Mouse (Mus musculus): ENCODE data around the gene Lef1. TPM values are rescaled to one million over a fixed set of nuclear protein-coding genes. Genes with fewer than 3 reads are reported as not detected.

Lef1 gene
- total RNA-seq, 2 experiments from 2014 or later, result 6.3 to 8.4 TPM

DNA sequence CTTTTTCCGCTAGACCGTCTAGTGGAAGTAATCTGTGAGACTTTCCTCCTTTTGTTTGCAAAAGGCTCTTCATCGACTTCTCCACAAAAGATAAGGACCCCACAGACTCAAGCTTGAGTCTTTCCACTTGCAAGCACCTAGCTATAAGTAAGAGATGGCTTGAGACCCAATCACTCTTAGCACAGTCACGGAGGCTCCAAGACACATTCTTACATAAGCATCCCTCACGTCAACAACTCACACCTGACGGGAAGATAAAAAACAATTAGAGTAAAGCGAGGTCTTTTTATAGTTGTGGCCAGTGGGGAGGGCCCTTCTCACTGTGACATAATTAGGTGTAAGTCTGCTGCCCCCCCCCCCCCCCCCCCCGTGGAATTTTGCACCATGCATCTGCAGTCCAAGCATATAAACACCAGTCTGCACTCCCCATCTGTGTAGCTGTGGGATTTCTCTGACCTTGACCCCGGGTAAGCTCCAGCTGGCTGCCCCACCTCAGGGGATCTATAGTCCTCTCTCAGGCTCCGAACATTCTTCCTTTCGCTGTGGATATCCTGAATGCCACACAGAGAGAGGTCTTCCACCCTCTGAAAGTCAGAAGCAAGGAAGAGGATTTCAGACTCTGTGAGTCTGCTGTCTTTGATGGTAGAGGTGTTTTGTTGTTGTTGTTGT lies 61.2 kb downstream of the Lef1 start:
- intact Hi-C loops (cut with DNase I), result no loop called here
- no peak for DNase-seq (ENCODE audit: low spot score in 2 of 2)

- no peak for DNase-seq (ENCODE audit: low spot score in 2 of 2)
- intact Hi-C loops (cut with DNase I), result no loop called here
Observed at GRCm38 (mm10) chr3:131172293-131172692, 62.0 kb downstream of the Lef1 start.

DNA sequence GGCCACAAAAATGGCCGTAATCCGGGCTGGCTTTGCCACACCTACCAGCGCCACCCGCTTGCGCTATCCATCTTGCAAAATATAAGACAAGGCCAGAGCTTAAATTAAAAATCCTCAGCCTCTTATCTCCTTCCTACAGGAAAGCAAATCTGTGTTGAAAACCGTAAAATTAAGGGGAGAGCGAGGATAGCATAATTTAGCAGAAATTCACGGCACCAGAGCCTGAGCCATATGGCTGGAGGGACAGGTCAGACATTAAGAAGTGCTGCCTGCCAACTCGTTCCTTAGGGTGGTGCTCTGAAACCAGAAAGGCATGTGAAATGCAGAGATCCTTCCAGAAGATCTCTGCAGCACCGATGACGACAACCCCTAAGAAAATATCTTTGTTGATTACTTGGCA lies 70.7 kb downstream of the Lef1 start:
- intact Hi-C loops (cut with DNase I), result no loop called here
- DNase-seq (ENCODE audit: low spot score in 2 of 2), result no peak

DNA sequence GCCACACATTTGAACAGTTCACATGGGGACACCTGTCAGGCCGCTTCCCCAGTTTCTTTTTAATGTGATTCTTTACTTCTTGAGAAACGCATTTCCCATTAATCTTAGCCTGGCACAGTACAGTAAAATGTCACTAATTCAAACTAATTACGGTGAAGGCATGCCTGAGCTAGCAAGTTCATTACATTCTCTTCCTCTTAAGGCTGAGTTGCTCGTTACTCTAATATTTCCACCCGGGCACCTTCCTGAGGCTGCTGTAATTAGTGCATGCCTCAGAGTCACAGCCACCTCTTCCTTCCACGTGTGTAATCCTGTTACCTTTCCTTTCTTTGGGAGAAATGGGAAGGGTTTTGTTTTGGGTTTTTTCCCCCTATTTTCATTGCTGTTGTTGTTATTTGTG lies 71.9 kb downstream of the Lef1 start:
- no peak for DNase-seq (ENCODE audit: low spot score in 2 of 2)
- intact Hi-C loops (cut with DNase I), result no loop called here

DNA sequence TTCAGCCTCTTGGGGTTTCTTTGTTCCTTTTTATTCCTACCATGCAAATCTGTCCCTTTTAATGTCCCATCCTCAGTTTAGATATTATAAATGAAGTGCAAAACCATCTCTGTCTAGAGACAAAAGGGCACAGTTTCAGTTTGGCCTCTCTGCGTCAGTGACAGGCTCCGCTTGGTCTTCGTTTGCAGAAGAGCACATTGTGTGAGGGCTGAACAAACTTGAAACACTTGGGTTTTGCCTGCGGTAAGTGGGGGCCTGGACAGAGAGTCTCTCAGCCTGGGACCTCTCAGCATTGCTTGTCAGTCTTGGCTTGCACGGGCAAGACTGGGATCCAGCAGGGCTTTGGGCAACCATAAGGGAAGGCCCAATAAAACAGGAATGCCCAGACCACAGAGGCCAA lies 75.9 kb downstream of the Lef1 start:
- intact Hi-C loops (cut with DNase I), result no loop called here

GRCm38 (mm10) chr3:131190239-131190638 lies 80.0 kb downstream of the Lef1 start:
- DNase-seq (ENCODE audit: low spot score in 2 of 2), result no peak
- intact Hi-C loops (cut with DNase I), result no loop called here

More for the DNA sequence above, 75.9 kb downstream of the Lef1 start:
- DNase-seq (ENCODE audit: low spot score in 2 of 2), result no peak

- intact Hi-C loops (cut with DNase I), result no loop called here
Observed at GRCm38 (mm10) chr3:131190671-131191367, 80.5 kb downstream of the Lef1 start.

DNA sequence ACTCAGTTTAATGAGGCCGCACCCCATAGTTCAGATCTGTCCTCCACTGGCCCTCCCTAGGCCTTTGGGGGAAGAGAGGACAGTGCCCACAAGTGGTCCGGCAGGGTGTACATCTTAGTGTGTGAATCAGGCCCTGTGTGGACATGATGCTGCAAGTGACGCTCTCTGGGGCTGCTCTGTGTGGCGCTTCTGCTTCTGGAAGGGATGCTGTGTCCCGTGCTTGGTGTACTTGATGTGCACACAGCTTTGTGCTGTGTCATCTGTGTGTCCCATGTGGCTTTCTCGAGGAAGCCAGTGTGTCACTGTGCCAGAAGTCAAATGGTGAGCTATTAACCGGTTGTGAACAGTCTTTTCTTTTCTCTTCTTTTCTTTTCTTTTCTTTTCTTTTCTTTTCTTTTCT lies 81.2 kb downstream of the Lef1 start:
- intact Hi-C loops (cut with DNase I), result no loop called here
- no peak for DNase-seq (ENCODE audit: low spot score in 2 of 2)

More at GRCm38 (mm10) chr3:131190671-131191367, 80.5 kb downstream of the Lef1 start:
- DNase-seq (ENCODE audit: low spot score in 2 of 2), result no peak

GRCm38 (mm10) chr3:131196050-131196449 lies 85.8 kb downstream of the Lef1 start:
- no peak for DNase-seq (ENCODE audit: low spot score in 2 of 2)
- intact Hi-C loops (cut with DNase I), result no loop called here

DNA sequence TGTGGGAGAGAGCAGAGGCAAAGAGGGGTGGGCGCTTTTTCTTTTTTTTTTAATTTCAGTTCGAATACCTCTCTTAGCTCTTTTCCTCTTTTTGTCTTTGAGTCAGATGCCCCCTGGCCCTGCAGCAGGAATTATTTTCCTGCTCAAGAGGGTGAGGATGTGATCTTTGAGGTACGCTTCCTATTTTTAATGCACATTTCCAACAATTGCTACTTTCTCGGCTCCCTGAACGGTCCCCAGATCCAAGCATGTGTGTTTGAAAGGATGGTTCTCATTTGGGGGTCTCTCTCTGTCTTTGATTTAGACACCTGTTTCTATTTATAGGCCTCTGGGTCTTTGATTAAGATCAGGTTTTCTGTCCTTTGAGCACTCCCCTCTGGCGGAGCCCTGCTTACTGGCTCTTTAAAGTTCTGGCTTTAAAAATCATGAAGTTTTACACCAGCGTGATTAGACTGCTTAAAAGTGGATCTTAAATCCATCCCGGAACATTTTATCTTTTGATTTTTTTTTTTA lies 86.3 kb downstream of the Lef1 start:
- no peak for DNase-seq (ENCODE audit: low spot score in 2 of 2)
- intact Hi-C loops (cut with DNase I), result no loop called here

- peak; percentile 19 to 47 for DNase-seq (ENCODE audit: low spot score in 2 of 2)
- intact Hi-C loops (cut with DNase I), result no loop called here
Observed at GRCm38 (mm10) chr3:131198991-131199390, 88.7 kb downstream of the Lef1 start.

- no peak for DNase-seq (ENCODE audit: low spot score in 2 of 2)
- intact Hi-C loops (cut with DNase I), result no loop called here
Observed at GRCm38 (mm10) chr3:131199590-131200288, 89.5 kb downstream of the Lef1 start.

- intact Hi-C loops (cut with DNase I), result no loop called here
- DNase-seq (ENCODE audit: low spot score in 2 of 2), result no peak
Observed at GRCm38 (mm10) chr3:131202311-131202710, 92.0 kb downstream of the Lef1 start.

- intact Hi-C loops (cut with DNase I), result no loop called here
- no peak for DNase-seq (ENCODE audit: low spot score in 2 of 2)
Observed at GRCm38 (mm10) chr3:131207846-131208245, 97.6 kb downstream of the Lef1 start.

DNA sequence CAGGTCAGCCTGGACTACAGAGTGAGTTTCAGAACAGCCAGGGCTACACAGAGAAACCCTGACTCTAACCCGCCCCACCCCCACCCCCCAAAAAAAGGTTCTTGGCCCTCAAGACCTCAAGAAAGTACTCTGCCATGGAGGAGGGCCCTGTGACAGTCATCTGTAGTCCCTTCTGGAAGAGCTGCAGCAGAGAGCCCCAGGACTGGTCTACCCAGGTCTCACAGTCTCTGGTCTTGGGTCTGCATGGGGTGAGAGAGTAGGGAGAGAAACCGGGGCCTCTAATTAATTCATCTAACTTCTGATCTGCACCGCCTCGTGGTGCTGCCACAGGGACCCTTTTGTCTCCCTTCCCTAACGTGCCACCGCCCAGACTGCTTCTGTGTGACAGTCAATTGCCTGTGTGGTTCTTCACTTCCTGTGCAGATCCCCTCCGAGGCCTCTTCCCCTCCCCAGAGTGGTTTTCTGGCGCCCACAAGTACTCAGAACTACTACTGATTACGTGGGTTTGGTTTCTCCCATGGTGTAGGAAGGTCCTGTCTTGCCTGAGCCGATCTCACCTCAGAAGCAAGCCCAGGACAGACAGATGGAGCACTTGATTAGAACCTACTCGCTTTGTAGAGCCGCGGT lies 98.1 kb downstream of the Lef1 start:
- DNase-seq (ENCODE audit: low spot score in 2 of 2), result no peak
- intact Hi-C loops (cut with DNase I), result no loop called here

DNA sequence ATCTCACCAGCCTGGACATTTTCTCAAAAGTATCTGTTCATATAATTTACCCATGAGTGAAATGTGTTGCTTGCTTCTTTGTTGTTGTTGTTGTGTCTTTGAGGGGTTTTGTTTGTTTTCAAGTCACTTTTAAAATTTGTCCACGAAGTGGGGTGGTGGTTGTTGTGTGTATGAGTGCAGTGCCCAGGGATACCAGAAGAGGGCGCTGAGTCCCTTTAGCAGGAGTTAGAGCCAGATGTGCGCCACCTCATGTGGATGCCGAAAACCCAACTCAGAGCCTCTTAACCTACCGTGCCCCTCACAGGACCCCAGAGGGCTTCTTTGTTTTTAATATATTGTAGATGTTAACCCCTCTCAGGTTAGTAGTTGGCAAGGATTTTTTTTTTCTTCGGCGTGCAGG lies 101.9 kb downstream of the Lef1 start:
- intact Hi-C loops (cut with DNase I), result no loop called here
- no peak for DNase-seq (ENCODE audit: low spot score in 2 of 2)

GRCm38 (mm10) chr3:131214060-131214658 lies 103.9 kb downstream of the Lef1 start:
- intact Hi-C loops (cut with DNase I), result no loop called here
- no peak for DNase-seq (ENCODE audit: low spot score in 2 of 2)

GRCm38 (mm10) chr3:131214841-131215240 lies 104.6 kb downstream of the Lef1 start:
- DNase-seq (ENCODE audit: low spot score in 2 of 2), result peak in 1 of 2 experiments; percentile 41
- intact Hi-C loops (cut with DNase I), result no loop called here

DNA sequence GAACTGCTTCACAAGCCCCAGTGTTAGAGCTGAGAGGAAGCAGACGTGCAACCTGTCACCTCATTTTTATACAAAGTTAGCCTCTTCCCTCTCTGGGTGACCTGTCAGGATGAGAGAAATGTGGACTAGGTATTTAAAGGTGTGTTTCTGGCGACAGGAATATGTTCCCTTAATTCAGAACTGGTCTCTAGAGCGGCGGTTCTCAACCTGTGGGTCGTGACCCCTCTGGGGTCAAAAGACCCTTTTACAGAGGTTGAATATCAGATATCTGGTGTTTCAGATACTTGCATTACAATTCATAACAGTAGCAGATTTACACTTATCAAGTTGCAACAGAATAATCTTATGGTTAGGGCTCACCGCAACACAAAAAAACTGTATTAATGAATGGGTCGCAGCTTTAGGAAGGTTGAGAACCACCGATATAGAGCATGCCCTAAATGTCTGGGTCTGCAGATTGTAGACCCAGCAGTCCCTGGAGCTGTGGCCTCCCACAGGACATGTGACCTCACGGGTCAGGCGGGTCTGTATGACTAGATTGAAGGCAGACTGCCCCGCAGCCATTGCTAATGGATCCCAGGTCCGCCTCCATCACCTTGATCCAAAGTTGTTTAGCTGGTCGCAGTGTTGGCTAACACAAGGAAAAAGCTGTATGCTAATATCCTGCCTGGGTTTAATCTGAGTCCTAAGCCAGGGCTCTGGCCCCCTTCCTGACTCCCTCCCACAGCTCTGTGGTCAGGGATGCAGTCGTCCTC lies 108.5 kb downstream of the Lef1 start:
- intact Hi-C loops (cut with DNase I), result no loop called here
- no peak for DNase-seq (ENCODE audit: low spot score in 2 of 2)

All from left cerebral cortex, postnatal 14 days (tissue).